Mouse (Mus musculus) kidney, embryonic 15.5 days (tissue): ENCODE data around the gene Aanat. TPM values are rescaled to one million over a fixed set of nuclear protein-coding genes. Genes with fewer than 3 reads are reported as not detected.

Source experiments
- ATAC-seq: fragments of 200-750 bp; cut with Nextera tagmentation; replicated peaks from 2 replicates; pipeline ENCODE4 v1.8.0; 2017; ENCODE audit warnings: moderate TSS enrichment; ENCODE audit not compliant: low FRiP score
- H3K27ac ChIP-seq: fragments of 300-500 bp; sonication (generic); 2 replicates; pipeline ENCODE4 v1.5.1; 2015; ENCODE audit warnings: mild to moderate bottlenecking, inconsistent platforms
- H3K27me3 ChIP-seq: fragments of 300-500 bp; sonication (generic); 2 replicates; pipeline ENCODE4 v1.6.1; 2015; ENCODE audit warnings: inconsistent platforms
- H3K36me3 ChIP-seq: fragments of 300-500 bp; sonication (generic); 2 replicates; pipeline ENCODE4 v1.6.1; 2015; ENCODE audit warnings: inconsistent platforms
- H3K4me1 ChIP-seq: fragments of 300-500 bp; sonication (generic); 2 replicates; pipeline ENCODE4 v1.6.1; 2015; ENCODE audit warnings: inconsistent platforms
- H3K4me2 ChIP-seq: fragments of 300-500 bp; sonication (generic); 2 replicates; pipeline ENCODE4 v1.6.1; 2015; ENCODE audit warnings: moderate library complexity, mild to moderate bottlenecking, inconsistent platforms
- H3K4me3 ChIP-seq: fragments of 300-500 bp; sonication (generic); replicated peaks from 2 replicates; pipeline ENCODE4 v1.5.1; 2015; ENCODE audit warnings: mild to moderate bottlenecking, inconsistent platforms
- H3K9ac ChIP-seq: fragments of 300-500 bp; sonication (generic); 2 replicates; pipeline ENCODE4 v1.6.1; 2015; ENCODE audit warnings: mild to moderate bottlenecking, inconsistent platforms
- H3K9me3 ChIP-seq: fragments of 300-500 bp; sonication (generic); replicated peaks from 2 replicates; pipeline ENCODE4 v1.6.1; 2016; ENCODE audit warnings: inconsistent platforms
- WGBS: fragments of 180-500 bp; shearing (Covaris S2); methylation state at CpG from one replicate; pipeline ENCODE4 v1.1.7; 2015; ENCODE audit warnings: mixed read lengths; 5-methylcytosine and 5-hydroxymethylcytosine counted together
- polyA plus RNA-seq: library from polyadenylated mRNA; unstranded; fragments of >200 nt; fragmentation: Nextera tagmentation; extraction: Ambion mirVana; gene quantifications from 2 replicates; pipeline ENCODE4 v1.2.1, GENCODE M21; 2015

Gene Aanat
- polyA plus RNA-seq, 1 experiment from 2014 or later, result not detected

DNA sequence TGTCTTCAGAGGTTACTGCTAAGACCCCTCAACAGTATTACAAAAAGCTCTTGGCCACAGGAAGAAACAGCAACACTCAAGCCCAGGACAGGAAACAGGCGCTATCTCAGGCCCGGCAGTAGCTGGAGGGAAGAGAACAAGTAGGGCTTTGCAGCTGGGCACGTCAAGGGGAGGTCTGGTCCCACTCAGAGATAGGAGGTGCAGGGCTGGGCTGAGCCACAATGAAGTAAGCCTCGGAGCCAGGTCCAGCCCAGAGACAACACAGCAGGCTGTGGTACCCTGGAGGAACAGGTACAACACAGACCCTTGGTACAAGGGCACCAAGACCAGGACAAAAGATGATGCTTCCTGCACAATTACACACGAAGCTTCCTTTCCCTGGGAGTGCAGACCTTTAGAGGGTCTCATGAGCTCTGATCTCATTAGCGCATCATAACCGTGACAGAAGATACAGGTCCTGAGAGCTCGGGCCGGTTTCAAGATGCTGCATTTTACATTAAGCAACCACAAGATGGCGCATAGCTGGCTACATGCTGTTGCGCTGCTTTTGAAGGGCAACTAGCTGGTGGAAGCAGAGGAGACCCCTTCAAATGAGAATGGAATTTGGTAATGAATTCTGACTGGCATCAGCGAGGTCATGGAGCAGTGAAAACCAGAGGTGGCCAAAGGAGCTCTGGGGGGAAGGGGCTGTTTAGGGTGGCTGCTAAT lies 31.9 kb upstream of the Aanat start:
- Histone ChIP-seq H3K4me2 (no peak overlapping the region), H3K9ac (no peak overlapping the region), H3K4me1 (peaks cover 50% of the 10 kb centered on the region), H3K4me3 (no peak overlapping the region), H3K27ac (no peak overlapping the region), H3K9me3 (no peaks in the 10 kb centered on the region), H3K36me3 (no peaks in the 10 kb centered on the region), H3K27me3 (no peaks in the 10 kb centered on the region)
- ATAC-seq, result no peak
- 43% methylated on average over 12 of the region's 12 CpGs for WGBS

DNA sequence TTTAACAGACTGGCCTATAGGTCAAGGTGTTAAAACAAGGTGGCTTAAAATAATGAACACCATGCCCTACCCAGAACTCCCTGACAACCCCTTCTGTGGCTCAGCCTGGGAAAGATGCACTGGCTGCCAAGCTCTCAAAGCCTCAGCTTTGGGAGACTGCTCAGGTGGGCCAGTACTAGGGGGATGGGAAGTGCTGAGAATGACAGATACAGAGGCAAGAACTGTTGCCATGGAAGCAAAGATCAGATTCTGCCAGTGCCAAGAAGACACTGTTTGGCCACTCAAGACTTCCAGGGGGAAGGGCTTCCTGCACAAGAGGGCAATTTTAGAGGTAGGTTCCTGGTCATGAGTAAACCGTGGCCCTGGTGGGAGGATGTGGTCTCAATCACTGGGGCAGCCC lies 30.7 kb upstream of the Aanat start:
- H3K9ac ChIP-seq, result no peak overlapping the region
- H3K36me3 ChIP-seq, result no peaks in the 10 kb centered on the region
- no peak overlapping the region for H3K4me3 ChIP-seq
- no peak overlapping the region for H3K4me2 ChIP-seq
- no peaks in the 10 kb centered on the region for H3K27me3 ChIP-seq
- peaks cover 39% of the 10 kb centered on the region for H3K4me1 ChIP-seq
- H3K9me3 ChIP-seq, result no peaks in the 10 kb centered on the region
- no peak for ATAC-seq
- 0 out of 2 replicates have a peak overlapping the region, but pooled peaks have one; percentile 37 for H3K27ac ChIP-seq
- WGBS, result 38% methylated on average over 1 of the region's 1 CpGs

DNA sequence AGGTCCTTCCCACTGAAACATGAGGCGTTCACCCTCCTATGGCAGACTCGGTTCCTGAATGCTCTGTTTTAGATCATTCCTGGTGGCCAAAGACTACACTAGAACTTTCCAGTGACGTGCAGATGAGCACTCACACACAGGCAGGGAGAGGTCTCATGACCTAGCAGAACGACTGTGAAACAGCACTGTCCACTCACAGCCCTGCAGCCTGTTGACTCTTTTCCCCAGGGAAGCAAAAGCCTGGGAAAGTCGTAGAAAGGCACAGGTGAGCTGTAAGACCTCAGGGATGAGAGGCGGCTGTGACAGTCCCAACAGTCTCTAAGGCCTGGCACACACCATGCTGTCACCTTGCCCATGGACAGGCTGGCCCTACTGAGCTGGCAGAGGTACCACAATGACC lies 29.9 kb upstream of the Aanat start:
- no peaks in the 10 kb centered on the region for H3K9me3 ChIP-seq
- H3K36me3 ChIP-seq, result no peaks in the 10 kb centered on the region
- H3K9ac ChIP-seq, result no peak overlapping the region
- H3K4me2 ChIP-seq, result no peak overlapping the region
- 0 out of 2 replicates have a peak, but pooled peaks have one; percentile 23 for ATAC-seq
- 0 out of 2 replicates have a peak overlapping the region, but pooled peaks have one; percentile 37 for H3K27ac ChIP-seq
- H3K4me3 ChIP-seq, result no peak overlapping the region
- H3K4me1 ChIP-seq, result peaks cover 32% of the 10 kb centered on the region
- WGBS, result 42% methylated on average over 6 of the region's 6 CpGs
- no peaks in the 10 kb centered on the region for H3K27me3 ChIP-seq

- ATAC-seq, result no peak
- Histone ChIP-seq H3K27me3 (no peaks in the 10 kb centered on the region), H3K4me1 (peaks cover 5% of the 10 kb centered on the region), H3K4me2 (no peak overlapping the region), H3K36me3 (no peaks in the 10 kb centered on the region), H3K27ac (no peak overlapping the region), H3K4me3 (no peak overlapping the region), H3K9ac (no peak overlapping the region), H3K9me3 (no peaks in the 10 kb centered on the region)
- 45% methylated on average over 7 of the region's 7 CpGs for WGBS
Observed at GRCm38 (mm10) chr11:116565283-116566041, 20.8 kb upstream of the Aanat start.

GRCm38 (mm10) chr11:116567531-116567930 lies 18.7 kb upstream of the Aanat start:
- Histone ChIP-seq H3K27me3 (no peaks in the 10 kb centered on the region), H3K36me3 (no peaks in the 10 kb centered on the region), H3K4me2 (no peak overlapping the region), H3K9ac (no peak overlapping the region), H3K9me3 (no peaks in the 10 kb centered on the region), H3K4me3 (no peak overlapping the region), H3K27ac (no peak overlapping the region), H3K4me1 (peaks cover 13% of the 10 kb centered on the region)
- WGBS, result 85% methylated on average over 8 of the region's 8 CpGs
- ATAC-seq, result no peak

GRCm38 (mm10) chr11:116570821-116571220 lies 15.4 kb upstream of the Aanat start:
- no peak overlapping the region for H3K9ac ChIP-seq
- WGBS, result 78% methylated on average over 7 of the region's 7 CpGs
- H3K36me3 ChIP-seq, result no peaks in the 10 kb centered on the region
- peaks cover 41% of the 10 kb centered on the region for H3K4me1 ChIP-seq
- no peak overlapping the region for H3K4me2 ChIP-seq
- no peaks in the 10 kb centered on the region for H3K27me3 ChIP-seq
- ATAC-seq, result no peak
- H3K4me3 ChIP-seq, result no peak overlapping the region
- H3K27ac ChIP-seq, result no peak overlapping the region
- H3K9me3 ChIP-seq, result no peaks in the 10 kb centered on the region

DNA sequence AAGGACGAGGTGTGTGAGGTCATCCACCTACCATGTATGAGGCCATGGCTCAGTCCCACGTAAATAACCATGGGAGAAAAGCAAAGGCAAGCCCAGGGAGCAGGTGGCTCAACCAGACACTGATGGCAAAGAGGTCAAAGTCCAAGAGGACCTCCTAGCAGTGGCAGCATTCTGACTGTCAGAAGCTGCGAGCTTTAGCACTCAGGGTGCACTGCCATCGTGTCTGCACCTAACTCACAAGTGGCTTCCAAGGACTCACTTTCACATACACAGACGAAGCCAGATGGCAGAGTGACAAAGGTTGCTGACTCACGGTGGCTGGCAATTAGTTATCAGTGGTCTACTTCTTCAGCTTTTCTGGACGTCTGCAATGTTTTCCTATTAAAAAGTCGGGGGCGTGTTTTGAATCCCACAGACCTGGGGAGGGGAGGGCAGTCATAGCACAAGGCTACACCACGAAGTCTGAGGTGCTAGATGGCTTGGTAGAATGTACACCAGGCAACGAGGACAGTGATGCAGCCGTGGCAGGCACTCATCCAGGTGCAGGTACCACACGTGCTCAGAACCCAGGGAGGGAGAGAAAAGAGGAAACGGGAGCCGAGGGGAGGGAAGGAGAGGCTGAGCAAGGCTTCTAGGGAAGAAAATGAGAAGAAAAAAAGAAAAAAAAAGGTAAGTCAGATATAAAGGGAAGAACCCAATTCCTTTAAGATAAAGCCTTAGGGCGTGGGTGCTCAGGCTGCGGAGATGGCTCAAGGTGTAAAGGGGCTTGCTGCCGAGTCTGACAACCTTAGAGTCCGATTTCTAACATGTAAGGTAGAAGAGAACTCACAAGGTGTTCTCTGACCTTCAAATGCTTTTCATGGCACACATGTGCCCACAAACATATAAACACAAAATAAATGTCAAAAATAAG lies 14.2 kb upstream of the Aanat start:
- Histone ChIP-seq H3K4me1 (peaks cover 51% of the 10 kb centered on the region), H3K27ac (no peak overlapping the region), H3K27me3 (no peaks in the 10 kb centered on the region), H3K4me2 (no peak overlapping the region), H3K9me3 (no peaks in the 10 kb centered on the region), H3K36me3 (no peaks in the 10 kb centered on the region), H3K4me3 (no peak overlapping the region), H3K9ac (no peak overlapping the region)
- no peak for ATAC-seq
- WGBS, result 63% methylated on average over 19 of the region's 19 CpGs

- peak overlapping the region; percentile 29; the same call in 1 of the 2 replicates for H3K27ac ChIP-seq
- no peaks in the 10 kb centered on the region for H3K9me3 ChIP-seq
- WGBS, result 50% methylated on average over 12 of the region's 12 CpGs
- H3K4me2 ChIP-seq, result no peak overlapping the region
- H3K4me1 ChIP-seq, result peaks cover 51% of the 10 kb centered on the region
- no peaks in the 10 kb centered on the region for H3K36me3 ChIP-seq
- ATAC-seq, result no peak; the same call in 1 of the 2 replicates
- H3K4me3 ChIP-seq, result no peak overlapping the region
- H3K9ac ChIP-seq, result no peak overlapping the region
- H3K27me3 ChIP-seq, result no peaks in the 10 kb centered on the region
Observed at GRCm38 (mm10) chr11:116572756-116573543, 13.3 kb upstream of the Aanat start.

- Histone ChIP-seq H3K36me3 (no peaks in the 10 kb centered on the region), H3K27me3 (no peaks in the 10 kb centered on the region), H3K4me3 (no peak overlapping the region), H3K4me1 (peaks cover 57% of the 10 kb centered on the region), H3K9me3 (no peaks in the 10 kb centered on the region), H3K27ac (no peak overlapping the region), H3K9ac (no peak overlapping the region), H3K4me2 (no peak overlapping the region)
- 65% methylated on average over 6 of the region's 6 CpGs for WGBS
- no peak for ATAC-seq
Observed at GRCm38 (mm10) chr11:116574486-116574885, 11.7 kb upstream of the Aanat start.

DNA sequence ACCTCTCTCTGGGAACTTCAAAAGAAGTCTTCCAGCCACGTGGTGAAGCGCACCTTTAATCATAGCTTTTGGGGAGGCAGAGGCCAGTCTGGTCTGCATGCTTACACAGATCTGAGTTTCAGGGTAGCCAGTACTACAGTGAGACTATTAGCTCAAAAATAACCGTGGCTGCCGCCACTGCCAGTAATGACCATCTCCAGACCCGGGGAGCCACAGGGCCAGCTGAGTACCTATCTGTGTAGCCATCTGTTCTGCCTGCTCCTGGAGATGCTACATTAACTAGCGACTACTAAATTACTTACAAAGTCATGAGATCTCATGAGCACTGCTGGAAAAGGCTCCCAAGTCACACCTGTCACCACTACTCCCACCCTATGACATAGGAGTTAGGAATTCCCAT lies 11.2 kb upstream of the Aanat start:
- ATAC-seq, result no peak

GRCm38 (mm10) chr11:116575396-116575795 lies 10.8 kb upstream of the Aanat start:
- 73% methylated on average over 2 of the region's 2 CpGs for WGBS
- Histone ChIP-seq H3K36me3 (no peaks in the 10 kb centered on the region), H3K4me1 (peaks cover 64% of the 10 kb centered on the region), H3K27me3 (no peaks in the 10 kb centered on the region), H3K4me2 (no peak overlapping the region), H3K9me3 (no peaks in the 10 kb centered on the region), H3K9ac (no peak overlapping the region), H3K4me3 (no peak overlapping the region), H3K27ac (no peak overlapping the region)
- no peak for ATAC-seq

More for the DNA sequence above, 11.2 kb upstream of the Aanat start:
- Histone ChIP-seq H3K9me3 (no peaks in the 10 kb centered on the region), H3K36me3 (no peaks in the 10 kb centered on the region), H3K4me3 (no peak overlapping the region), H3K27me3 (no peaks in the 10 kb centered on the region), H3K9ac (no peak overlapping the region), H3K4me2 (no peak overlapping the region), H3K4me1 (peaks cover 60% of the 10 kb centered on the region), H3K27ac (no peak overlapping the region)
- 72% methylated on average over 6 of the region's 6 CpGs for WGBS
